Mouse (Mus musculus) embryonic facial prominence, embryonic 10.5 days (tissue): ENCODE measurements around the gene Fis1. TPM values are rescaled to one million over a fixed set of nuclear protein-coding genes. Genes with fewer than 3 reads are reported as not detected.

ENCODE experiments used
- DNase-seq: peaks from one replicate; pipeline ENCODE4 v3.0.0-alpha.2; 2017; ENCODE audit warnings: low spot score
- H3K27ac ChIP-seq: fragments of 300-500 bp; sonication (generic); replicated peaks from 2 replicates; pipeline ENCODE4 v1.5.1; 2016; ENCODE audit warnings: mild to moderate bottlenecking
- H3K27me3 ChIP-seq: fragments of 300-500 bp; sonication (generic); replicated peaks from 2 replicates; pipeline ENCODE4 v1.6.1; 2016; ENCODE audit warnings: low read depth, mild to moderate bottlenecking; ENCODE audit not compliant: poor library complexity, severe bottlenecking
- H3K36me3 ChIP-seq: fragments of 300-500 bp; sonication (generic); replicated peaks from 2 replicates; pipeline ENCODE4 v1.6.1; 2016; ENCODE audit warnings: mild to moderate bottlenecking, moderate library complexity
- H3K4me1 ChIP-seq: fragments of 300-500 bp; sonication (generic); 2 replicates; pipeline ENCODE4 v1.6.1; 2016
- H3K4me3 ChIP-seq: fragments of 300-500 bp; sonication (generic); 2 replicates; pipeline ENCODE4 v1.5.1; 2016; ENCODE audit warnings: mild to moderate bottlenecking, moderate library complexity
- H3K9me3 ChIP-seq: fragments of 300-500 bp; sonication (generic); 2 replicates; pipeline ENCODE4 v1.6.1; 2016; ENCODE audit warnings: mild to moderate bottlenecking
- WGBS: fragments of 180-500 bp; shearing (Covaris S2); methylation state at CpG from one replicate; pipeline ENCODE4 v1.1.7; 2016; 5-methylcytosine and 5-hydroxymethylcytosine counted together
- polyA plus RNA-seq: library from polyadenylated mRNA; unstranded; fragments of >200 nt; fragmentation: Nextera tagmentation; extraction: Ambion mirVana; gene quantifications from 2 replicates; pipeline ENCODE4 v1.2.1, GENCODE M21; 2016

Fis1 gene
- polyA plus RNA-seq, 1 experiment from 2014 or later, result 272 TPM

DNA sequence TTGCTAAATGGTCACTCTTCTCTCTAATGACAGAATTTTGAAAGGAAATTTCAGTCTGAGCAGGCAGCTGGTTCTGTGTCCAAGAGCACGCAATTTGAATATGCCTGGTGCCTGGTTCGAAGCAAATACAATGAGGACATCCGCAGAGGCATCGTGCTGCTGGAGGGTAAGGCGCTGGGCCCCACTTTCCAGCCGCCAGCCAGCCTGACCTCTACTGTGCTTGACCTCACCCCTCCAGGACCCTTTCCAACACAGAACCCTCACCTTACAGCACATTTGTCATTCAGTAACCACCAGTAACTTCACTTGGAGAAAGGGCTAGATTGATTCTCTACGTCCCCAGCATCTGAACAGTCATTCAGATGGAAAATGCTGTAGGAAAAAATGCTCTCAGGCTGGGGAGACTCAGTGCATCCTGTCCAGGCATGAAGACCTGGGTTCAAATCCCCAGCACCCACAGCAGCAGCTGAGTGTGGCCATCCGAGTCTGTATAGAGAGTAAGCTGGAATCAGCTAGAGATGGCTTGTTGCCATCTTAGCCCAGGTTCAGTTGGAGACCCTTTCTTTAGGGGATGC lies 10.0 kb downstream of the Fis1 start:
- WGBS, result 77% methylated on average over 8 of the region's 8 CpGs
- Histone ChIP-seq H3K36me3 (peaks cover 68% of the 10 kb centered on the region), H3K4me1 (peaks cover 30% of the 10 kb centered on the region), H3K9me3 (no peaks in the 10 kb centered on the region), H3K4me3 (peak overlapping the region; percentile 78), H3K27me3 (no peaks in the 10 kb centered on the region), H3K27ac (peak overlapping the region; percentile 93; the same call in 1 of the 2 replicates)
- DNase-seq, result no peak

DNA sequence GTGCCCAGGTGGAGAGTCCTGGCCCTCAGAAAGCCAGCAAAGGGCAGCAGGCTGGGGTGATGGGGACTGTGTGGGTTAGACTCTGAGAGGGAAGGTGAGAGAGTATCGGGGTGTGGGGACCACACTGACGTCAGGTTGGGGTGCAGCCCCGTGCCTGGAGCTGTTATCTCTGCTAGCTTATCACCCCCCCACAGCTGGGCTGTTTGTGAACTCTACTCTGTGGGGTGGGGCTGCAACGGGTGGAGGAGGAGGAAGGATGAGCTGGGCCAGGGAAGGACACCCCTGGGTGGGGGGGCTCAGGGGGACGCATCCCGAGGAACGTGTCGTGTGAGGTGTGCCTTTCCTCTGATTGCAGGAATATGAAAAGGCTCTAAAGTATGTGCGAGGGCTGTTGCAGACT lies 12.1 kb downstream of the Fis1 start:
- no peak overlapping the region for H3K27ac ChIP-seq
- WGBS, result 94% methylated on average over 9 of the region's 9 CpGs
- no peak for DNase-seq
- peaks cover 66% of the 10 kb centered on the region for H3K36me3 ChIP-seq
- no peaks in the 10 kb centered on the region for H3K27me3 ChIP-seq
- no peak overlapping the region for H3K4me3 ChIP-seq
- H3K4me1 ChIP-seq, result peaks cover 30% of the 10 kb centered on the region
- H3K9me3 ChIP-seq, result no peaks in the 10 kb centered on the region

DNA sequence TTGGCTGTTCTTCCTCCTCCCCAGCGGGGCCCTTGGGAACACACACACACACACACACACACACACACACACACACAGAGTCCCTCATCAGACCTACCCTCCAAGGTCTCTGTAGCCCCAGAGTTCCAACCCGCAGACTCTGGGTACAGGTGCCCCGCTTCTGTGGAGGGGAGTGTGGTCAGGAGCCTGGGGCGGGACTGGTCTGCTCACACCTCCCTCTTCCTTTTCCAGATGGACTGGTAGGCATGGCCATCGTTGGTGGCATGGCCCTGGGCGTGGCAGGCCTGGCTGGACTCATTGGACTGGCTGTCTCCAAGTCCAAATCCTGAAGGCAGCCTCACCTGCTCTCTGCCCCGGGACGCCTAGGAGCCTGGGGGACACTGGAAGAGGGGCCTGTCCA lies 12.6 kb downstream of the Fis1 start:
- Histone ChIP-seq H3K4me3 (no peak overlapping the region), H3K36me3 (peaks cover 65% of the 10 kb centered on the region), H3K27ac (peak overlapping the region; percentile 61; the same call in 1 of the 2 replicates), H3K27me3 (no peaks in the 10 kb centered on the region), H3K4me1 (peaks cover 30% of the 10 kb centered on the region), H3K9me3 (no peaks in the 10 kb centered on the region)
- 95% methylated on average over 8 of the region's 8 CpGs for WGBS
- no peak for DNase-seq

DNA sequence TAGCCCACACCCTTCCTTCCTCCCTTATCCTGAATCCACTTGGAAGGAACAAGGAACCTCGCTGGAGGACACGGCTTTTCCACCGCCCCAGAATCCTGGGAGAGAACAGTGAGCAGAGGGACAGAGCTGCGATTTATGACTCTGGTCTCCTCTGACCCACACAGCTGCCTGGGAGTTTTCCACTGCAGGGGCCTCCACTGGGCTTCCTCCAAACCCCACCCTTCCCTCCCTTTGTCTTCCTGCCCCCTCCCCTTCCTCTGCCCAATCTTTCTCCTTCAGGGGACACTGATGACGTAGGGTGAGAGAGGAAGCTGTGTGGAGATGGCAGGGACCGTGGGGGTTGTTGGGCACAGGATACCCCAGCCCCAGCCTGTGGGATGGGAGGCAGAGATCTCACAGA lies 13.3 kb downstream of the Fis1 start, which contains the start of gene Cldn15:
TSS of gene Cldn15 (plus strand) at position 286 of the 400 bp plus-strand sequence.
- DNase-seq, result no peak
- Histone ChIP-seq H3K4me1 (peaks cover 28% of the 10 kb centered on the region), H3K27me3 (no peaks in the 10 kb centered on the region), H3K27ac (peak within 1 kb of the TSS; percentile 61), H3K36me3 (peaks cover 65% of the 10 kb centered on the region), H3K9me3 (no peaks in the 10 kb centered on the region), H3K4me3 (0 out of 2 replicates have a peak within 1 kb of the TSS, but pooled peaks have one; percentile 12)
- 80% methylated on average over 6 of the region's 6 CpGs for WGBS

DNA sequence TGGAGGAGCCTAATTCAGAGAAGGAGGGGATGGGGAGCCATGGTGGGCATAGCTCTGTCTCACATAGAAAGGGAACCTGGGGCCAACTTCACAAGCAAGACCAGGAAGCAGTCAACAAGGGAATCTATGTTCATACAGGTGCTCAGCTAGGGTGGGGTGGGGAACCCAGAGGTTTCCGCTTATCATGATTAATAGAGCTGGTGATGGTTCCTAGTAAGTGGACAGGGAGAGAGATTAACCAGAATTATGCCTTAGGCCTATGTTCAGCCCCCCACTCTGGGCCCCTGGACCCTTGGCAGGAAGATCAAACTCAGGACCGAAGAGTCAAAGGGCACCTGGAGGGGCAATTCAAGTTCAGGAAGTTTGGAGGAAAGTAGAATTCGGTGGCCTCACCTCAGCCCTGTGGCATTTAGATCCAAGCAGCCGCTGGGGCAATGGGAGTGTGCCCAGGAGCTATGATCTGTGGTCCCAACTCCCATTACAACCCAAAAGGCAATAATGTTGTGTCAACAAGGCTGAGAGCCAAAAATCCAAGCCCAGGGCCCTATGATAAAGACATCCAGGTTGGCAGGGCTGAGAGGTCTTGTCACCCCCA lies 13.9 kb downstream of the Fis1 start:
- no peak for DNase-seq
- peaks cover 65% of the 10 kb centered on the region for H3K36me3 ChIP-seq
- H3K4me3 ChIP-seq, result 0 out of 2 replicates have a peak overlapping the region, but pooled peaks have one; percentile 12
- no peaks in the 10 kb centered on the region for H3K9me3 ChIP-seq
- 93% methylated on average over 4 of the region's 4 CpGs for WGBS
- H3K27ac ChIP-seq, result peak overlapping the region; percentile 61; the same call in 1 of the 2 replicates
- H3K4me1 ChIP-seq, result peaks cover 21% of the 10 kb centered on the region
- H3K27me3 ChIP-seq, result no peaks in the 10 kb centered on the region

DNA sequence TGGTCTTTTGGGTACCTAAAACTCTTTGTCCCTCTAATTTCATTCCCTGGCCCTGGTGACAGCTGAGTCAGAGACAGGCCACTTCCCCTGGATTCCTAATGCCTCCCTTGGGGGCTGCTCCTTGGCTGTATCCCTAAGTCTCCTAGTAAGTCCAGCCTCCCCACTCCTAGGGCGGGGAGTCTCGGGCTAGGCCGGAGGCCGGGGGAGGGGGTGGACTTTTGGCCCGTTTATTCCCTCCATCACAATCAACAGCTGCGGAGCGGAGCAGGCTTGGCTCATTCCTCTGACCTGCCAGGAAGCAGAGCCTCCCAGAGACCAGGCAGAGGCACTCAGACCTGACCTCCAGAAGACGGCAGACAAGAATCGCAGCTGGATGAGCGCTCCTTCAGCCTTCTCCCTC lies 14.5 kb downstream of the Fis1 start:
- DNase-seq, result no peak
- Histone ChIP-seq H3K4me3 (no peak overlapping the region), H3K4me1 (peaks cover 20% of the 10 kb centered on the region), H3K36me3 (peaks cover 65% of the 10 kb centered on the region), H3K27me3 (no peaks in the 10 kb centered on the region), H3K9me3 (no peaks in the 10 kb centered on the region), H3K27ac (no peak overlapping the region)
- 78% methylated on average over 10 of the region's 10 CpGs for WGBS

DNA sequence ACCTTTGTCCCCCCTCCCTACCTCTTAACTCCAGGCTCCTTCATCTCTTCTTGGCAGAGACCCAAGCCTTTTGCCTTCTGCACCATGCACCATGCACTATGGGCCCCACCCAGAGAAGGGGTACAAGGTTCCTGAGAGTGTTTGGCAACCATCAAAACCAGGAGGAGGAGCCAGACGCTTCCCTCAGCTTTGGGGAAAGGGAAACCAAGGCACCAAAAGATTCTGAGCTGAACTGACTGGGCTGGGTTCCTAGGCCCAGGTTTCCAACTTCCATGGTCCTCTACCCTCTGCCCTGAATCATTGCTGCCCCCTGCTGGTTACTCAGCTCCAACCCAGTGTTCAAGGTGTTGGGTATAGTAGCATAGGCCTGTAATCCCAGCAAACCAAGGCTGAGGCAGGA lies 17.6 kb downstream of the Fis1 start:
- peak; percentile 59 for DNase-seq
- peaks cover 13% of the 10 kb centered on the region for H3K4me1 ChIP-seq
- 50% methylated on average over 1 of the region's 1 CpGs for WGBS
- no peak overlapping the region for H3K27ac ChIP-seq
- H3K36me3 ChIP-seq, result peaks cover 37% of the 10 kb centered on the region
- no peak overlapping the region for H3K4me3 ChIP-seq
- no peaks in the 10 kb centered on the region for H3K9me3 ChIP-seq
- no peaks in the 10 kb centered on the region for H3K27me3 ChIP-seq

DNA sequence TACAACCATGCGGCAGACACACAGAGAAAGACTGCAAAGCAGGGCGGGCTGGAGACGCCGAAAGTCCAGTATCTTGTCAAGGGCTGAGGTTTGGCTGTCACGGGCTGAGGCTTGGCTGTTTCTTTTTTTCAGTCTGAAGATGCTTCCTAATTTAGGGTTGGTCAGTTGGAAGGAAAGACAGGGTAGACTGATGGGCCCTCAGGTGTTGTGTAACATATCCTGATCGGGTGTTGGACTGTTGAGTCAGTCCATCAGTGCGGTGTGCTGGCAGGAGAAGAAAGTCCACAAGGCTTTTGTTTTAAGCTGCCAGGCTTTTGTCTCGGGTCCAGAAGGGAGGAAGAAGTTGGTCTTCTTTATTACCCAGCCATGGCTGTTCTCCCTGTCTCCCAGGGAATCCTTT lies 20.6 kb downstream of the Fis1 start:
- Histone ChIP-seq H3K36me3 (peaks cover 9% of the 10 kb centered on the region), H3K4me3 (no peak overlapping the region), H3K27ac (no peak overlapping the region), H3K27me3 (no peaks in the 10 kb centered on the region), H3K9me3 (no peaks in the 10 kb centered on the region), H3K4me1 (no peaks in the 10 kb centered on the region)
- no peak for DNase-seq
- WGBS, result 84% methylated on average over 8 of the region's 8 CpGs

DNA sequence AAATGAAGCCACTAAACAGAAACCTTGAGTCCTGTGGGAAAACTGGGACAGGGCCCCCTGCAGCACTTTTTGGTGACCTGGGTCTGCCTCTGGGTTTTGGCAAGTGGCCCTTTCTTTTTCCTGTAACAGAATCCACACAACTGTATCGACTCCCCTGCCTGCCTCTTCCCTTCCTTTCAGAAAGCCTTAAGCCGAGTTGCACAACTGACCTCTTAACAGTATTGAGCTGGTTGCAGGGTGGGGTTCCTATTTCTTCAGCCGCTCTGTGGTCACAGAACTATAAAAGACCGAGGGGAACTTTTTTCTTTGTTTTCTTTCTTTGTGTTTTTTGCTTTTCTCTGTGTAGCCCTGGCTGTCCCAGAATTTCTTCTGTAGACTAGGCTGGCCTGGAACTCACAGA lies 24.7 kb downstream of the Fis1 start:
- DNase-seq, result no peak
- no peaks in the 10 kb centered on the region for H3K27me3 ChIP-seq
- no peak overlapping the region for H3K4me3 ChIP-seq
- H3K27ac ChIP-seq, result no peak overlapping the region
- peaks cover 35% of the 10 kb centered on the region for H3K36me3 ChIP-seq
- H3K9me3 ChIP-seq, result no peaks in the 10 kb centered on the region
- 79% methylated on average over 4 of the region's 4 CpGs for WGBS
- H3K4me1 ChIP-seq, result peaks cover 5% of the 10 kb centered on the region; the same call in 1 of the 2 replicates

DNA sequence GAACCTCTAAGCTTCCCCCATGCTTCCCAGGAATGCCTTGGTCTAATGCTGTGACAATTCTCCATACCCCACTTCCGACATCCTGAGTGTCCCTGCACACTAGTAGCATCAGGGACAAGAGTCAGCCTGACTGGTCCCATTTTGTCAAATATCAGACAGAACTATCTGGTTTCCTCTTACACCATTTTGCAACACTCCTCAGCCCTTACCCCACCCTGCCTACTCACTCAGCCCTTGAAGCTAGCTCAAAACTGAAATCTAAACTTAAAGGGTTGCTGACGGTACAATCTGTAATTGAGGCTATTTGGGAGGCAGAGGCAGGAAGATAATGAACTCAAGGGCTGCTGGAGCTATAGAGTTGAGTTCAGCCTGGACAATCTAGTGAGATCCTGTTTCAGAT lies 26.7 kb downstream of the Fis1 start:
- peaks cover 5% of the 10 kb centered on the region; the same call in 1 of the 2 replicates for H3K4me1 ChIP-seq
- no peak overlapping the region for H3K27ac ChIP-seq
- H3K27me3 ChIP-seq, result no peaks in the 10 kb centered on the region
- no peak for DNase-seq
- 78% methylated on average over 2 of the region's 2 CpGs for WGBS
- no peaks in the 10 kb centered on the region for H3K9me3 ChIP-seq
- H3K4me3 ChIP-seq, result no peak overlapping the region
- H3K36me3 ChIP-seq, result peaks cover 51% of the 10 kb centered on the region

DNA sequence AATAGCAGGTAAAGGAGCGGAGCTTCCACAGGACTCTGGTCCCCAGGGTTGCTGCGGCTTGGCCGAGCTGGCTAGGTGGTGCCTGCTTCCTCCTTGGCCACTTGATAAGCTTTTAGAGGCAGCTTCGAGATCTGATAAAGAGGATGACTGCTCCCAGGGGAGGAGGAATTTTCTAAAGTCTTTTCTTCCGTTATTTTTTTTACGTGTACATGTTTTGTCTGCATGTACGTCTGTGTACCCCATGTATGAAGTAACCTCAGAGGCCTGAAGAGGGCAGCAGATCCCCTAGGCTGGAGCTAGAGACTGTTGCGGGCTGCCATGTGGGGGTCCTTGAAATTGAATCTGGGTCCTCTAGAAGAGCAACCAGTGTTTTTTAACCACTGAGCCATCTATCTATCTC lies 27.9 kb downstream of the Fis1 start:
- Histone ChIP-seq H3K9me3 (no peaks in the 10 kb centered on the region), H3K4me3 (no peak overlapping the region), H3K36me3 (peaks cover 53% of the 10 kb centered on the region), H3K27ac (no peak overlapping the region), H3K27me3 (no peaks in the 10 kb centered on the region), H3K4me1 (peaks cover 10% of the 10 kb centered on the region)
- DNase-seq, result no peak
- WGBS, result 89% methylated on average over 8 of the region's 8 CpGs

DNA sequence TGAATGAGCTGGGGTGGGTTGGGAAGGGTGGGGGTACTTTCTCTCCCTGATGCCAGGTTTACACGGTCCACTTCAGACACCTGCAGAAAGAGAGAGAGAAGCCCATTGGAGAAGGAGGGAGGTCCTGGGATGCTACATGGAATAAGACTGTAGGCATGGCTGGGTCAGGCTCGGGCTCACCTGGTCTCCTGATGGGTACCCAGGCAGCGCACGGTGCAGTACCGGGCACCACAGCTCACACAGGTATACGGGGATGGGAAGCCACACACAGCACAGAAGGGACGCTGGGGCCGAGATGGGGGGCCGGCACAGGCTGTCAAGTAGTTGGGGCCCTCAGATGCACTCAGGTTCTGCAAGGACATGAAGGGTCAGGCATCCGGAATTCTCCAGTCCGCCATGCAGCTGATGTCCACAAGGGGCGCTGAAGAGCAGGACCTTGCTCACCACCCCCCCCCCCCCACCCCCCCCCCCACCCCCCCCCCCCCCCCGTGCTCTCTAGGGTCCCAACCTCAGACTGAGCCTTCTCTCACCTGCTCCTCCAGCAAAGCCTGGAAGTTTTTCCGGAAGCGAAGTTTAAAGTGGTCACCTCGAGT lies 29.4 kb downstream of the Fis1 start:
- H3K27ac ChIP-seq, result no peak overlapping the region
- no peaks in the 10 kb centered on the region for H3K9me3 ChIP-seq
- WGBS, result 51% methylated on average over 16 of the region's 16 CpGs
- peaks cover 15% of the 10 kb centered on the region for H3K4me1 ChIP-seq
- peaks cover 53% of the 10 kb centered on the region for H3K36me3 ChIP-seq
- no peaks in the 10 kb centered on the region for H3K27me3 ChIP-seq
- no peak overlapping the region for H3K4me3 ChIP-seq
- DNase-seq, result peak; percentile 54

DNA sequence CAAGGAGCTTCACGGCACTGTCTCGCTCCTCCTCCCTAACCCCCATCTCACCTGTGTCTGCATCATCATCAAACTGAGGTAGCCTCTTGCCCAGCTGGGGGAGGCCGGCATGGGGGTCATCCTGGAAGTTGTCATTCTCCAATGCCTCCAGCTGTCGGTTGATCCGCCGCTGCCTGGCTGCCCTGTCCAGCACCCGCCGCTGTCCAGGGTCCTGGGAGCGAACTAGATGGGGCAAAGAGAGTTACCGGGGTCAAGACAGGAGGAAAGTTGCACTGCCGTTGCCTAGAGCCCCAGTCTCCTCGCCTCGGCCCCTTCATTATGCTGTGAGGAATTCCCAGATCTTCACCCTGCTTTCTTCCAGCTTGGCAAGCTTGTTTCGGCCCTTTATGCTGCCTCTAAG lies 31.8 kb downstream of the Fis1 start:
- no peak overlapping the region for H3K4me3 ChIP-seq

More for the DNA sequence above, 31.8 kb downstream of the Fis1 start:
- no peaks in the 10 kb centered on the region for H3K27me3 ChIP-seq
- H3K36me3 ChIP-seq, result peaks cover 58% of the 10 kb centered on the region
- no peak overlapping the region for H3K27ac ChIP-seq
- peaks cover 23% of the 10 kb centered on the region for H3K4me1 ChIP-seq
- WGBS, result 51% methylated on average over 14 of the region's 14 CpGs
- H3K9me3 ChIP-seq, result no peaks in the 10 kb centered on the region
- DNase-seq, result peak; percentile 53
